Mouse (Mus musculus) central nervous system, embryonic 18 days (tissue): ENCODE data around the gene Cmas. TPM values are rescaled to one million over a fixed set of nuclear protein-coding genes. Genes with fewer than 3 reads are reported as not detected.

Source experiments
- polyA plus RNA-seq: library from polyadenylated mRNA; depleted of rRNA; stranded (reverse); fragments of >200 nt; gene quantifications from 2 replicates; pipeline ENCODE4 v1.2.3, GENCODE M21; 2012; rRNA removed

Gene Cmas
- polyA plus RNA-seq, result 135 and 139 TPM in 2 replicates

GRCm38 (mm10) chr6:142756507-142757333, at the start of gene Cmas:
Gene Cmas (plus strand): TSS chr6:142756686.

GRCm38 (mm10) chr6:142804402-142804801, 47.9 kb downstream of the Cmas start, which contains the start of gene Sult6b2:
Gene Sult6b2 (minus strand): TSS chr6:142804502.

Other genes with a start within 250 kb of the Cmas start
- 363 and 387 TPM in 2 replicates for gene Ldhb, start 248.7 kb upstream of the Cmas start, polyA plus RNA-seq
- gene Kcnj8, start 185.1 kb upstream of the Cmas start, polyA plus RNA-seq, result 10.6 and 11.0 TPM in 2 replicates
- 4.7 TPM in 2 replicates for gene Abcc9, start 54.4 kb upstream of the Cmas start, polyA plus RNA-seq
- gene Sult6b2, start 47.8 kb downstream of the Cmas start, polyA plus RNA-seq, result 0.24 and 0.26 TPM in 2 replicates
- 10.8 and 11.8 TPM in 2 replicates for gene St8sia1, start 207.8 kb downstream of the Cmas start, polyA plus RNA-seq